Mouse (Mus musculus) forebrain, embryonic 11.5 days (tissue): ENCODE measurements around the gene Hs3st4. TPM values are rescaled to one million over a fixed set of nuclear protein-coding genes. Genes with fewer than 3 reads are reported as not detected.

Experiments
- ATAC-seq: fragments of 200-750 bp; cut with Nextera tagmentation; replicated peaks from 2 replicates; pipeline ENCODE4 v1.8.0; 2017; ENCODE audit warnings: moderate TSS enrichment; ENCODE audit not compliant: low FRiP score
- DNase-seq: peaks from one replicate; pipeline ENCODE4 v3.0.0-alpha.2; 2017; ENCODE audit warnings: low spot score
- H3K27ac ChIP-seq: fragments of 300-500 bp; sonication (generic); 2 replicates; pipeline ENCODE4 v1.5.1; 2014; ENCODE audit warnings: low read depth, low read length
- H3K27me3 ChIP-seq: fragments of 300-500 bp; sonication (generic); 2 replicates; pipeline ENCODE4 v1.6.1; 2014; ENCODE audit warnings: mild to moderate bottlenecking, low read length, mixed read lengths; ENCODE audit not compliant: control insufficient read depth, insufficient read depth
- H3K36me3 ChIP-seq: fragments of 300-500 bp; sonication (generic); 2 replicates; pipeline ENCODE4 v1.6.1; 2014; ENCODE audit warnings: mild to moderate bottlenecking, low read length, moderate library complexity, mixed read lengths; ENCODE audit not compliant: control insufficient read depth, insufficient read depth
- H3K4me1 ChIP-seq: fragments of 300-500 bp; sonication (generic); replicated peaks from 2 replicates; pipeline ENCODE4 v1.6.1; 2014; ENCODE audit warnings: low read length, mixed read lengths; ENCODE audit not compliant: control insufficient read depth, insufficient read depth
- H3K4me2 ChIP-seq: fragments of 300-500 bp; sonication (generic); 2 replicates; pipeline ENCODE4 v1.6.1; 2014; ENCODE audit warnings: low read depth, mild to moderate bottlenecking, low read length, moderate library complexity, mixed read lengths; ENCODE audit not compliant: severe bottlenecking
- H3K4me3 ChIP-seq: fragments of 300-500 bp; sonication (generic); 2 replicates; pipeline ENCODE4 v1.5.1; 2014; ENCODE audit warnings: low read depth, low read length
- H3K9ac ChIP-seq: fragments of 300-500 bp; sonication (generic); 2 replicates; pipeline ENCODE4 v1.6.1; 2014; ENCODE audit warnings: low read length
- H3K9me3 ChIP-seq: fragments of 300-500 bp; sonication (generic); 2 replicates; pipeline ENCODE4 v1.6.1; 2016; ENCODE audit warnings: low read length, mixed read lengths; ENCODE audit not compliant: control insufficient read depth
- WGBS: fragments of 180-500 bp; shearing (Covaris S2); extraction: QIAGEN DNeasy Blood & Tissue Kit; methylation state at CpG from one replicate; pipeline ENCODE4 v1.1.7; 2014; 5-methylcytosine and 5-hydroxymethylcytosine counted together
- polyA plus RNA-seq: library from polyadenylated mRNA; unstranded; fragments of >200 nt; fragmentation: Nextera tagmentation; extraction: Ambion mirVana; gene quantifications from 2 replicates; pipeline ENCODE4 v1.2.1, GENCODE M21; 2014

Hs3st4 gene
- polyA plus RNA-seq, 1 experiment from 2014 or later, result 0.11 TPM

GRCm38 (mm10) chr7:124047382-124047781 lies 64.7 kb downstream of the Hs3st4 start:
- Histone ChIP-seq H3K9ac (no peak overlapping the region), H3K27me3 (no peaks in the 10 kb centered on the region), H3K4me2 (no peak overlapping the region), H3K27ac (no peak overlapping the region), H3K36me3 (no peaks in the 10 kb centered on the region), H3K9me3 (no peaks in the 10 kb centered on the region), H3K4me3 (no peak overlapping the region), H3K4me1 (no peaks in the 10 kb centered on the region)
- ATAC-seq (no peak), DNase-seq (no peak)

- no peak overlapping the region for H3K4me3 ChIP-seq
- H3K27ac ChIP-seq, result no peak overlapping the region
- no peaks in the 10 kb centered on the region for H3K27me3 ChIP-seq
- no peak overlapping the region for H3K4me2 ChIP-seq
- H3K9ac ChIP-seq, result no peak overlapping the region
- no peaks in the 10 kb centered on the region for H3K36me3 ChIP-seq
- no peaks in the 10 kb centered on the region for H3K4me1 ChIP-seq
- DNase-seq (no peak), ATAC-seq (no peak)
- 90% methylated on average over 1 of the region's 1 CpGs for WGBS
- no peaks in the 10 kb centered on the region for H3K9me3 ChIP-seq
Observed at GRCm38 (mm10) chr7:124048971-124049370, 66.3 kb downstream of the Hs3st4 start.

GRCm38 (mm10) chr7:124050421-124050820 lies 67.8 kb downstream of the Hs3st4 start:
- no peaks in the 10 kb centered on the region for H3K9me3 ChIP-seq
- 96% methylated on average over 5 of the region's 5 CpGs for WGBS
- no peaks in the 10 kb centered on the region for H3K36me3 ChIP-seq
- DNase-seq (no peak), ATAC-seq (no peak)
- no peaks in the 10 kb centered on the region for H3K27me3 ChIP-seq
- no peak overlapping the region for H3K9ac ChIP-seq
- no peak overlapping the region for H3K4me2 ChIP-seq
- no peaks in the 10 kb centered on the region for H3K4me1 ChIP-seq
- H3K27ac ChIP-seq, result no peak overlapping the region
- H3K4me3 ChIP-seq, result no peak overlapping the region

GRCm38 (mm10) chr7:124083741-124084140 lies 101.1 kb downstream of the Hs3st4 start:
- no peaks in the 10 kb centered on the region for H3K9me3 ChIP-seq
- DNase-seq (no peak), ATAC-seq (no peak)
- no peak overlapping the region for H3K4me3 ChIP-seq
- H3K4me1 ChIP-seq, result no peaks in the 10 kb centered on the region
- H3K27me3 ChIP-seq, result no peaks in the 10 kb centered on the region
- no peaks in the 10 kb centered on the region for H3K36me3 ChIP-seq
- H3K27ac ChIP-seq, result no peak overlapping the region
- H3K4me2 ChIP-seq, result no peak overlapping the region
- 65% methylated on average over 1 of the region's 1 CpGs for WGBS
- H3K9ac ChIP-seq, result no peak overlapping the region

GRCm38 (mm10) chr7:124129019-124129418 lies 146.3 kb downstream of the Hs3st4 start:
- Histone ChIP-seq H3K27ac (no peak overlapping the region), H3K4me3 (no peak overlapping the region), H3K9me3 (no peaks in the 10 kb centered on the region), H3K4me2 (no peak overlapping the region), H3K4me1 (no peaks in the 10 kb centered on the region), H3K9ac (no peak overlapping the region), H3K36me3 (no peaks in the 10 kb centered on the region), H3K27me3 (no peaks in the 10 kb centered on the region)
- DNase-seq (no peak), ATAC-seq (peak; percentile 56)
- 3% methylated on average over 2 of the region's 2 CpGs for WGBS

GRCm38 (mm10) chr7:124131312-124131711 lies 148.6 kb downstream of the Hs3st4 start:
- Histone ChIP-seq H3K4me2 (no peak overlapping the region), H3K27ac (no peak overlapping the region), H3K9ac (no peak overlapping the region), H3K4me3 (no peak overlapping the region), H3K36me3 (no peaks in the 10 kb centered on the region), H3K9me3 (no peaks in the 10 kb centered on the region), H3K27me3 (no peaks in the 10 kb centered on the region), H3K4me1 (no peaks in the 10 kb centered on the region)
- ATAC-seq, result no peak
- WGBS, result 77% methylated on average over 7 of the region's 7 CpGs
- DNase-seq, result no peak

- H3K4me1 ChIP-seq, result no peaks in the 10 kb centered on the region
- H3K9ac ChIP-seq, result no peak overlapping the region
- no peaks in the 10 kb centered on the region for H3K36me3 ChIP-seq
- DNase-seq (no peak), ATAC-seq (no peak)
- no peak overlapping the region for H3K4me3 ChIP-seq
- no peak overlapping the region for H3K4me2 ChIP-seq
- no peaks in the 10 kb centered on the region for H3K9me3 ChIP-seq
- no peaks in the 10 kb centered on the region for H3K27me3 ChIP-seq
- 83% methylated on average over 5 of the region's 5 CpGs for WGBS
- H3K27ac ChIP-seq, result no peak overlapping the region
Observed at GRCm38 (mm10) chr7:124136133-124136532, 153.5 kb downstream of the Hs3st4 start.

GRCm38 (mm10) chr7:124141229-124141628 lies 158.6 kb downstream of the Hs3st4 start:
- no peaks in the 10 kb centered on the region for H3K36me3 ChIP-seq
- no peak for ATAC-seq
- H3K9me3 ChIP-seq, result no peaks in the 10 kb centered on the region
- no peak overlapping the region for H3K4me2 ChIP-seq
- no peak overlapping the region for H3K27ac ChIP-seq
- H3K4me1 ChIP-seq, result no peaks in the 10 kb centered on the region
- WGBS, result 95% methylated on average over 6 of the region's 6 CpGs
- no peaks in the 10 kb centered on the region for H3K27me3 ChIP-seq
- H3K4me3 ChIP-seq, result no peak overlapping the region
- no peak overlapping the region for H3K9ac ChIP-seq
- no peak for DNase-seq

- no peaks in the 10 kb centered on the region for H3K4me1 ChIP-seq
- ATAC-seq, result no peak
- no peaks in the 10 kb centered on the region for H3K36me3 ChIP-seq
Observed at GRCm38 (mm10) chr7:124150901-124151300, 168.2 kb downstream of the Hs3st4 start.

More at GRCm38 (mm10) chr7:124150901-124151300, 168.2 kb downstream of the Hs3st4 start:
- Histone ChIP-seq H3K27ac (no peak overlapping the region), H3K9me3 (no peaks in the 10 kb centered on the region), H3K9ac (no peak overlapping the region), H3K27me3 (no peaks in the 10 kb centered on the region), H3K4me2 (no peak overlapping the region), H3K4me3 (no peak overlapping the region)
- DNase-seq, result no peak
- WGBS, result 80% methylated on average over 2 of the region's 2 CpGs
